Mouse (Mus musculus) liver, postnatal 0 days (tissue): ENCODE results near the gene Lrg1. TPM values are rescaled to one million over a fixed set of nuclear protein-coding genes. Genes with fewer than 3 reads are reported as not detected.
"Not testable (repeated sequence)": the region's sequence is repeated elsewhere in the genome, so short reads cannot be mapped to it uniquely, and the experiment has no call there.

ENCODE experiments used
- ATAC-seq: fragments of 200-750 bp; cut with Nextera tagmentation; 2 replicates; pipeline ENCODE4 v1.8.0; 2017; ENCODE audit warnings: mild to moderate bottlenecking, moderate library complexity
- DNase-seq: peaks from one replicate; pipeline ENCODE4 v3.0.0-alpha.2; 2016
- H3K27ac ChIP-seq: fragments of 300-500 bp; sonication (generic); 2 replicates; pipeline ENCODE4 v1.5.1; 2014; ENCODE audit warnings: antibody characterized with exemption, moderate library complexity, mild to moderate bottlenecking, low read depth
- H3K27me3 ChIP-seq: fragments of 300-500 bp; sonication (generic); 2 replicates; pipeline ENCODE4 v1.6.1; 2014; ENCODE audit warnings: low read length, control low read depth, mixed read lengths; ENCODE audit not compliant: insufficient read depth
- H3K36me3 ChIP-seq: fragments of 300-500 bp; sonication (generic); replicated peaks from 2 replicates; pipeline ENCODE4 v1.6.1; 2014; ENCODE audit warnings: mild to moderate bottlenecking, control low read depth, low read length, moderate library complexity, mixed read lengths; ENCODE audit not compliant: insufficient read depth
- H3K4me1 ChIP-seq: fragments of 300-500 bp; sonication (generic); 2 replicates; pipeline ENCODE4 v1.6.1; 2014; ENCODE audit warnings: antibody characterized with exemption, mild to moderate bottlenecking, control low read depth; ENCODE audit not compliant: insufficient read depth
- H3K4me2 ChIP-seq: fragments of 300-500 bp; sonication (generic); 2 replicates; pipeline ENCODE4 v1.6.1; 2014; ENCODE audit warnings: low read depth, mild to moderate bottlenecking, low read length, moderate library complexity, mixed read lengths
- H3K4me3 ChIP-seq: fragments of 300-500 bp; sonication (generic); 2 replicates; pipeline ENCODE4 v1.5.1; 2014; ENCODE audit warnings: low read depth, low read length
- H3K9ac ChIP-seq: fragments of 300-500 bp; sonication (generic); replicated peaks from 2 replicates; pipeline ENCODE4 v1.6.1; 2014; ENCODE audit warnings: mild to moderate bottlenecking, moderate library complexity
- H3K9me3 ChIP-seq: fragments of 300-500 bp; sonication (generic); 2 replicates; pipeline ENCODE4 v1.6.1; 2016; ENCODE audit warnings: mild to moderate bottlenecking, control low read depth, low read length, mixed read lengths
- CTCF ChIP-seq: sonication (generic); IDR thresholded peaks from 2 replicates; pipeline ENCODE4 v1.5.1; 2016; ENCODE audit warnings: antibody characterized with exemption, low read depth
- EP300 ChIP-seq: IDR thresholded peaks from 2 replicates; pipeline ENCODE4 v1.6.1; 2016; ENCODE audit warnings: antibody characterized with exemption, low read depth, mild to moderate bottlenecking
- WGBS: fragments of 180-500 bp; shearing (Covaris S2); extraction: QIAGEN DNeasy Blood & Tissue Kit; methylation state at CpG from one replicate; pipeline ENCODE4 v1.1.7; 2014; ENCODE audit not compliant: insufficient replicate concordance; 5-methylcytosine and 5-hydroxymethylcytosine counted together
- polyA plus RNA-seq: library from polyadenylated mRNA; unstranded; fragments of >200 nt; fragmentation: Nextera tagmentation; extraction: Ambion mirVana; gene quantifications from 2 replicates; pipeline ENCODE4 v1.2.1, GENCODE M21; 2015

Gene Lrg1
- polyA plus RNA-seq, 1 experiment from 2014 or later = 269 TPM

DNA sequence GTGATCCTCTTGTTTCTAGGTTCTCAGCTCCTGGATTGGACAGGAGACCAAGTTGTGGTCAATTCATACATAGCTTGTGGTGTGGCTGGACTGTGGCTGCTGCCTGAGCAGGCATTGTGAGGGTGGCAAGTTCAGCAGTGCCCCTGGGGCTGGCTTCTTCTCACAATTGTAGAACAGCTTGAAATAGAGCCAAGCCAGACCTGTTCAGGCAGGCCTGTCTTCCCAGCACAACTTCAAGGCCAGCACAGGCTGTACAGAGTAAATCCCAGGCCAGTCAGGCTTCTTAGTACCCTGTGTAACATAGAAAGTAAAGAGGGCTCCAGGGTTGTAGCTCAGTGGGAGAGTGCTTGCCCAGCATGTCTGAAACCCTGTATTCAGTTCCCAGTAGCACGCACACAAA lies 29.0 kb downstream of the Lrg1 start:
- no peaks in the 10 kb centered on the region for H3K27me3 ChIP-seq
- WGBS = 96% methylated on average over 1 of the region's 1 CpGs
- H3K36me3 ChIP-seq = peaks cover 23% of the 10 kb centered on the region
- no peak for ATAC-seq
- no peaks in the 10 kb centered on the region for H3K4me1 ChIP-seq
- DNase-seq = no peak
- H3K27ac ChIP-seq = no peak overlapping the region
- H3K4me2 ChIP-seq = no peak overlapping the region
- no peak overlapping the region for H3K4me3 ChIP-seq
- no peak overlapping the region for H3K9ac ChIP-seq
- TF ChIP-seq EP300 = no peak
- no peak for TF ChIP-seq CTCF
- H3K9me3 ChIP-seq = no peaks in the 10 kb centered on the region

DNA sequence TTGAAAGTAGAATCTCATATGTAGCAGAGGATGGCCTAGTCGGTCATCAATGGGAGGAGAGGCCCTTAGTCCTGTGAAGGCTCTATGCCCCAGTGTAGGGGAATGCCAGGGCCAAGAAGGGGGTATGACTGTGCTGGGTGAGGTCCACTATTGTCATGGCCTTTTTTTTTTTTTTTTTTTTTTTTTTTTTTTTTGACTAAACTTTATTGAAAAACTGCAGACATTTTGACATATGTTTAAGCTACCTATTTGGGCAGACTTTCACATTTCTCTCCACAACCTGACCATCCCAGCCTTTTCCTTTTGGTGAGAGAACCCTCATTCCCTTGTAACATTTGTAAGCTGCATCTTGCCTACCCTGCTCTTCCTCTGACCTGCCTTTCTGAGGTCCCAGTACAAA lies 29.5 kb downstream of the Lrg1 start:
- ATAC-seq (no peak), DNase-seq (no peak)
- TF ChIP-seq CTCF (no peak), EP300 (no peak)
- no peak overlapping the region for H3K9ac ChIP-seq
- no peak overlapping the region for H3K4me2 ChIP-seq
- no peaks in the 10 kb centered on the region for H3K4me1 ChIP-seq
- 94% methylated on average over 1 of the region's 1 CpGs for WGBS
- H3K27ac ChIP-seq = no peak overlapping the region
- no peak overlapping the region for H3K4me3 ChIP-seq
- H3K36me3 ChIP-seq = peaks cover 20% of the 10 kb centered on the region
- H3K27me3 ChIP-seq = no peaks in the 10 kb centered on the region
- no peaks in the 10 kb centered on the region for H3K9me3 ChIP-seq

DNA sequence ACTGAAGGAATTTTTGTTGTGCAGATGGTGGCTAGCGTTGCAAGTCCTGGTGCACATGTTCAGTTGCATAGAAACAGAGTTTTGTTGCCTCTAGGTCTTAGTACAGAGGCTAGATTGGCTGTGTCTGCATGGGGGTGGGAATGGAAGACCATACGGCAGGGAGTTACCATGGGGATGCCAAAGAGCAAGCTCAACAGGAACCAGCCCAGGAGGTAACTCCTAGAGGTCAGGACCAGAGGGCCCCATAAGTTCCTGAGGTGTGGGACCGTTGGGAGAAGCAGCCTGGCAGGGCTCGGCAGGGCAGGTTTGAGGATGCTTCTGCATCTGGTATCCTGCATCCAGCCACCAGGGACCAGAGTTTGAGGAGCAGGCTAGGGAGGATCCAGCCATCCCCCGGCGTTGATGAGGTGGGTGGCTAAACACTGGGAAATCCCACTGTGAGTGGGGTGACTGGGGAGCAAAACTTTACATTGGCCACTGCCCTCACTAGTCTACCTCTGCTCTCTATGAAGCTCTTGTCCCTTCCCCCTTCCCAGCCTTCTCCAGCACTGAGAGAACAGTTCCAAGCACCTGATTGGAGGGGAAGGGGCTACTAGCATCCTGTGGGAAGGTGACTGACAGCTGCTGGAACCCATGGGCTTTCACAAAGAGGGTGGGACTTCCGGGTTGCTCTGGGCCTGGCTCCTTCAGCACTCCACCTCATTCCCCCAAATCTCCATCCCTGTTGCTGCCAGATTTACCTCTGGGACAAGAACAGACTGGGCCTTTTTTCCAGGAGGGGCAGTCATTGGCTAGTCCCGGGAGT lies 40.8 kb downstream of the Lrg1 start:
- H3K36me3 ChIP-seq = peaks cover 10% of the 10 kb centered on the region
- no peaks in the 10 kb centered on the region for H3K27me3 ChIP-seq
- 16% methylated on average over 8 of the region's 8 CpGs for WGBS
- peak overlapping the region; percentile 82 for H3K4me3 ChIP-seq
- H3K9ac ChIP-seq = peak overlapping the region; percentile 91
- DNase-seq = peak; percentile 38
- no peak for ATAC-seq
- no peak for TF ChIP-seq CTCF
- no peak for TF ChIP-seq EP300
- peak overlapping the region; percentile 99 for H3K4me2 ChIP-seq
- H3K27ac ChIP-seq = no peak overlapping the region
- no peaks in the 10 kb centered on the region for H3K9me3 ChIP-seq
- H3K4me1 ChIP-seq = peaks cover 20% of the 10 kb centered on the region

DNA sequence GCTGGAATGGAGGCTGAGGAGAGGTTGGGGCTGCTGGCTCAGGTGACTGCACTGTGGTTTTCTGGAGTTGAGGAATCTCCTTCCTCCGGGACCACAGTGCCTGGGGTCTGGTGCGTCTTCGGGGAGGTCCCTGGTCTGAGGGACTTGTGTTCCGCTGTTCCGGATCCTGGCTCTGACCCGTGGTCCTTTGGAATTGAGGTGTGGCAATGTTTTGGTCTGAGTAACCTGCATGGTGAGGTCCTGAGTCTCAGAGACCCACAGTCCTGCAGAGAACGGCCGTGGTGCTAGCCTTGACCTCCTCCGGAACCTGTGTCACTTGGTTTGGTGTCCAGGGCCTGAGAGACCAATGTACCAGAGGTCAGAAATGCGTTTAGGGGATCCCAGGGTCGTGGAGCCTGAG lies 41.9 kb downstream of the Lrg1 start:
- Histone ChIP-seq H3K4me1 (peaks cover 27% of the 10 kb centered on the region), H3K9ac (peak overlapping the region; percentile 91), H3K4me3 (peak overlapping the region; percentile 82), H3K4me2 (peak overlapping the region; percentile 99), H3K27ac (peak overlapping the region; percentile 88), H3K27me3 (no peaks in the 10 kb centered on the region), H3K36me3 (peaks cover 10% of the 10 kb centered on the region), H3K9me3 (no peaks in the 10 kb centered on the region)
- WGBS = under 1% methylated on average over 11 of the region's 11 CpGs
- ATAC-seq (no peak), DNase-seq (peak; percentile 38)
- TF ChIP-seq EP300 (no peak), CTCF (no peak)

DNA sequence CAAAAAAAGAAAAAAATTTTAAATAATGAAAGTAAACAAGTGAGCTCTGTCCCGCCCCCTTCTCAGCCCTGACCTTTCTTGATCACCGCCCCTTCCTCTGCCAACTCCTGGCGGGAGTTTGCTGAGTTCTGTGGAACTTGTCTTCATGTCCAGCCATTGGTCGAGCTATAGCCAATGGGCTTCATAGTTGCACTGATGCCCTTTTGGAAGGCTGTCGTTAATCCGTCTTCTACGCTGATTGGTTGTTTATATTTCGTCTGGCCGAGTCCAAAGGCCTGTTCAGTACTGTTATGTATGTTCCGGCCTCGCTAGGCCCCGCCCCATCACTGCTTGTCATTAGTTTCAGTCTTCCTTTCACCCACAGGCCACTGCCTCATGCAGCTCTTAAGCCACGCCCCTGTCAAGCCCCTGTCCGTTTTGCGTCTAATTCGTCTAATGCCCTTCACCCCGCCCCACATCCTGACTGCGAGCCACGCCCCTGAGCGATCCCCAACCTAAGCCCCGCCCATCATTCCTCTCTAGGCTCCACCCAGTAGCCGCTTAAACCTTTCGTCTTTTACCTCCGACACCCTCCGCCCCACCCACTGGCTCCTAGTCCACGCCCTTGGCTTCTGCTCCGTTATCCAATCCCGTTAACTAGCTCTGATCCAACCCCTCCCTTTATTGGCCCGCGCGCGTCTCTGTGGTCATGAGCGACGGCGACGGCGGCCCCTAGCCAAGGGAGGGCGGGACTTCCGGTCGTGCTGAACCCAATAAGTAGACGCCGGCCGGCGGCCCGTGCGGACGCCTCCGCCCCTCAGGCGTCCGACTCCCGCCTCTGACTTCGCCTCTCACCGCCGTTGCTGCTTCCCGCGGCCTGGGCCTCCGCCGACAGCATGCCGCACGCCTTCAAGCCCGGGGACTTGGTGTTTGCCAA lies 42.7 kb downstream of the Lrg1 start, which contains the start of gene Hdgfl2:
Gene Hdgfl2 (plus strand): TSS at position 755 of the 916 bp plus-strand sequence.
- Histone ChIP-seq H3K4me1 (peaks cover 30% of the 10 kb centered on the region), H3K36me3 (peaks cover 7% of the 10 kb centered on the region), H3K9ac (peak within 1 kb of the TSS; percentile 91), H3K9me3 (no peaks in the 10 kb centered on the region), H3K27me3 (no peaks in the 10 kb centered on the region), H3K4me3 (peak within 1 kb of the TSS; percentile 82), H3K4me2 (peak within 1 kb of the TSS; percentile 99), H3K27ac (peak within 1 kb of the TSS; percentile 89)
- ATAC-seq (peak; percentile 89), DNase-seq (peak; percentile 99)
- no peak for TF ChIP-seq CTCF
- peak; percentile 64; the same call in 1 of the 2 replicates for TF ChIP-seq EP300
- 0% methylated on average over 59 of the region's 61 CpGs for WGBS

DNA sequence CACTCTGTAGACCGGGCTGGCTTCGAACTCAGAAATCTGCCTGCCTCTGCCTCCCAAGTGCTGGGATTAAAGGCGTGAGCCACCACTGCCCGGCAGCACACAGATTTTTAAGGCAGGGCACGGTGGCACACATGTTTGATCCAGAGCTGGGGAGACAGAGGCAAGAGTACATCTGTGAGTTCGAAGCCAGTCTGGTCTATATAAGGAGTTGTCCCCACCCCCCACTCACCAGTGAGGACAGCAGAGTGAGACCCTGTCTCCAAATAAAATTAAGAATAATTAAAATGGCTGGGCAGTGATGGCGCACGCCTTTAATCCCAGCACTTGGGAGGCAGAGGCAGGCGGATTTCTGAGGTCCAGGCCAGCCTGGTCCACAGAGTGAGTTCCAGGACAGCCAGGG lies 43.4 kb downstream of the Lrg1 start:
- not testable (repeated sequence) for ATAC-seq, DNase-seq, H3K36me3 ChIP-seq, H3K9me3 ChIP-seq, H3K27me3 ChIP-seq
- H3K4me3 ChIP-seq = peak overlapping the region; percentile 42
- peak overlapping the region; percentile 89 for H3K27ac ChIP-seq
- peaks cover 35% of the 10 kb centered on the region for H3K4me1 ChIP-seq
- H3K4me2 ChIP-seq = peak overlapping the region; percentile 66
- 58% methylated on average over 9 of the region's 9 CpGs for WGBS
- 0 out of 2 replicates have a peak overlapping the region, but pooled peaks have one; percentile 38 for H3K9ac ChIP-seq
